Mouse (Mus musculus): ENCODE measurements around the gene Dgkz. TPM values are rescaled to one million over a fixed set of nuclear protein-coding genes. Genes with fewer than 3 reads are reported as not detected.

Dgkz gene
- polyA plus RNA-seq, 1 experiment: 106 TPM

DNA sequence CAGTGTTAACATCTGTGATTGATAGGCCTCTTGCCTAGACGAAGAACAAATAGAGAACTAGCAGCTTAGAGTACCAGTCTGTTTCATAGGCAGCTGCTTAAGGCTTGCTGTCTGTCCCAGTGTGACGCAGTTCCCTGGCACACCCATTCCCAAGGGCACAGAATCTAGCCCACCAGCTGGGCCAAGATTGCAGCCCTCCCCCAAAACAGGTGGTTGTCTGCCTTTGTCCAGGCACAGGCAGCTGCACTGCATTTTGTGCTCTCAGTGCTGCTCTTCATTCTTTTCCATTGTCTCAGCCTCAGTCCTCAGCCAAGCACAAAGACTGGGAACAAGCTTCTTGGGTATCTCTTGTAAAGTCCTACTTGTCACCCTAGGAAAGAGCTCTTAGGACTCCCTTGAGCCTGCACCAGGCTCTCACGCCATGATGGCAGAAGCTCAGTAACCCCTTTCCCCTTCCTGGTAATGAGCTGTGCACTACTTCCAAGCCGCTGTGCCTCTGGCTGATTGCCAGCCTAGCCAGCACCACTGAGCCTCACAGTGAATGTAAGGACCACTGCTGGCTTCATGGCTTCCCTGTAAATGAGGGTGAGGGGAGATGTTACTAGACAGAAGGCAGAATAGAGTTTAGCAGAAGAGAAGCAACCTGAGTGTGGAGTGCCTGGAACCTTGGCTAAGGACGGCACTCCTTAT is 70.9 kb downstream of the Dgkz start:
- Histone ChIP-seq H3K27me3 (replicated peaks; ENCODE audit: control insufficient read depth, insufficient read depth, low read length) (no peaks in the 10 kb centered on the region), H3K4me1 (ENCODE audit: control insufficient read depth, insufficient read depth, low read length) (no peaks in the 10 kb centered on the region), H3K4me3 (ENCODE audit: insufficient read depth, low read depth, low read length) (no peak overlapping the region), H3K27ac (ENCODE audit: insufficient read depth, low read depth, low read length) (no peak overlapping the region), H3K36me3 (ENCODE audit: control insufficient read depth, insufficient read depth, low read length) (peaks cover 2% of the 10 kb centered on the region)
- TF ChIP-seq POLR2A (IDR thresholded peaks at IDR 0.05; ENCODE audit: low read depth, low read length) (no peak), CTCF (conservative IDR thresholded peaks at IDR 0.05; ENCODE audit: insufficient read depth, insufficient read length, low read depth, low read length) (no peak)
- DNase-seq: no peak
- WGBS: 84% methylated on average over 5 of the region's 5 CpGs

DNA sequence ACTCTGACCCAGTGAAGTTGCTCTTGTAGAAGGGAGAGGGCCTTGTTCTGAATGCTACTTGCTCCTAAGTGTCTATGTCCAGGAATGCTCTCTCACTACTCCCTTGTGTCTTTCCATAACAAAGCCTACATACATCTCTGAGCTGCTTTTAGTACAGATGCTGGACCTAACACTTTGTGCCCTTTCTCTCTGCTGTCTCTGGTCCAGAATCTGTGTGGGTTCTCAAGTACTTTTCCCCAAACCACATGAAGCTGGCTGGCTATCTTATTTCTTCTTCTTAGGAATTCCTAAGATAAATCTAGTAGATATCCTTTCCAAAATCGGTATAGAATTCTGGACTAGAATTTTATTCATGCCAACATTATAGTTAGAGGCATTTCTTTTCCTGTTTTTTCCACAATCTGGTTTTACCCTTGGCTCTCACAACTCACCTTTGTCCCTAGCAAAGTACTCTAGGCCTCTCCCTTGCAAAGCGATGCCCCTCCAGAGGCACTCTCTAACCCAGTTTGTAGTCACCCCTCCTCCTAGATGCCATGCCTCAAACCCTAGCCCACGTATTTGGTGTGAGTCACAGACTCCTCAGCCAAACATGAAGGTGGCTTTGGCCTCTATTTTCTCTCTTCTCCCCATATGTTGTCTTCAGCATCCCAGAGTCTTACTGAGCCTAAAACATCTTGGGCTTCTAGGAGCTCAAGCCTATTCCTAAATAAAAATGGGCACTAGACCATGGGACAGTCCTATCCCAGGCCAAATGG is 72.3 kb downstream of the Dgkz start:
- TF ChIP-seq CTCF (conservative IDR thresholded peaks at IDR 0.05; ENCODE audit: insufficient read depth, insufficient read length, low read depth, low read length) (no peak), POLR2A (IDR thresholded peaks at IDR 0.05; ENCODE audit: low read depth, low read length) (no peak)
- no peak for DNase-seq
- Histone ChIP-seq H3K27me3 (replicated peaks; ENCODE audit: control insufficient read depth, insufficient read depth, low read length) (no peaks in the 10 kb centered on the region), H3K4me1 (ENCODE audit: control insufficient read depth, insufficient read depth, low read length) (no peaks in the 10 kb centered on the region), H3K27ac (ENCODE audit: insufficient read depth, low read depth, low read length) (no peak overlapping the region), H3K4me3 (ENCODE audit: insufficient read depth, low read depth, low read length) (no peak overlapping the region), H3K36me3 (ENCODE audit: control insufficient read depth, insufficient read depth, low read length) (no peaks in the 10 kb centered on the region; the same call in none of the 2 replicates)
- 90% methylated on average over 3 of the region's 3 CpGs for WGBS

DNA sequence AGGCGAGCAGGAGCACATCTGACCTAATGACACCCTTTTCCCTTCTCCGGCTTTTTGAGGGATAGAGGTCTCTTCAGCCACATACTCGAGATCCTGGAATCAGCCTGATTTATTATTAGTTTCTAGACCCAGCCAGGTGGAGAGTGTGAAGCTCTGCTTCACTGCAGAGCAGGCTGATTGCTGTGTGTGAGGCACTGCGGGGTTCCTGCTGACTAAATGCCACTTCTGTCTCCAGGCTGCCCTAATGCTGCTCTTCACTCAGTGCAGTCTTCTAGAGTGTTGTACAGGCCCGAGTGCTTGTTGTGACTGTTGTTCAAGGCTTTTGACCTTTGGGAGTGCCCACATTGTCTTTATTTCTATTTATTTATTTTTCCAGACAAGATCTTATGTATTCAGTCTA is 73.3 kb downstream of the Dgkz start:
- TF ChIP-seq POLR2A (IDR thresholded peaks at IDR 0.05; ENCODE audit: low read depth, low read length) (no peak), CTCF (conservative IDR thresholded peaks at IDR 0.05; ENCODE audit: insufficient read depth, insufficient read length, low read depth, low read length) (no peak)
- Histone ChIP-seq H3K27ac (ENCODE audit: insufficient read depth, low read depth, low read length) (no peak overlapping the region), H3K27me3 (replicated peaks; ENCODE audit: control insufficient read depth, insufficient read depth, low read length) (no peaks in the 10 kb centered on the region), H3K4me1 (ENCODE audit: control insufficient read depth, insufficient read depth, low read length) (no peaks in the 10 kb centered on the region), H3K4me3 (ENCODE audit: insufficient read depth, low read depth, low read length) (no peak overlapping the region), H3K36me3 (ENCODE audit: control insufficient read depth, insufficient read depth, low read length) (no peaks in the 10 kb centered on the region; the same call in 1 of the 2 replicates)
- whole genome bisulfite sequencing: 56% methylated on average over 5 of the region's 5 CpGs
- DNase-seq: no peak

DNA sequence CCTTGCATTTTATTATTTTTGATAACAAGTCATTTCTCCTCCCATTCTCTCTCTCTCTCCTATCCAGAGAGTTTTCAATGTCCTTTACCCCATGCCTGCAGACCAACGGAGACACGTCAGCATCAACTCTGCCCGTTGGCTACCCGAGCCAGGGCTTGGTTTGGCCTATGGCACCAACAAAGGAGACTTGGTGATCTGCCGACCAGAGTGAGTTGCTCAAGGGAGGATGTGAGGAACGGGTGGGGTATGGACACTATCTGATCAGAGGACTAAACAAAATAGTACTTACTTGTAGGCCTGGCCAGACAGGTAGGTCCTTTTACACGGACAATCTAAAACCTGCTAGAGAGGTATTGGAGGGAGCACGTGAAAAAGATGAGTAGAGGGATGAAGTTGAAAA is 75.2 kb downstream of the Dgkz start:
- TF ChIP-seq POLR2A (IDR thresholded peaks at IDR 0.05; ENCODE audit: low read depth, low read length): no peak
- TF ChIP-seq CTCF (conservative IDR thresholded peaks at IDR 0.05; ENCODE audit: insufficient read depth, insufficient read length, low read depth, low read length): no peak
- no peaks in the 10 kb centered on the region for H3K4me1 ChIP-seq (ENCODE audit: control insufficient read depth, insufficient read depth, low read length)
- no peaks in the 10 kb centered on the region; the same call in 1 of the 2 replicates for H3K36me3 ChIP-seq (ENCODE audit: control insufficient read depth, insufficient read depth, low read length)
- no peaks in the 10 kb centered on the region for H3K27me3 ChIP-seq (replicated peaks; ENCODE audit: control insufficient read depth, insufficient read depth, low read length)
- H3K27ac ChIP-seq (ENCODE audit: insufficient read depth, low read depth, low read length): no peak overlapping the region
- no peak for DNase-seq
- no peak overlapping the region for H3K4me3 ChIP-seq (ENCODE audit: insufficient read depth, low read depth, low read length)
- 94% methylated on average over 8 of the region's 8 CpGs for WGBS

DNA sequence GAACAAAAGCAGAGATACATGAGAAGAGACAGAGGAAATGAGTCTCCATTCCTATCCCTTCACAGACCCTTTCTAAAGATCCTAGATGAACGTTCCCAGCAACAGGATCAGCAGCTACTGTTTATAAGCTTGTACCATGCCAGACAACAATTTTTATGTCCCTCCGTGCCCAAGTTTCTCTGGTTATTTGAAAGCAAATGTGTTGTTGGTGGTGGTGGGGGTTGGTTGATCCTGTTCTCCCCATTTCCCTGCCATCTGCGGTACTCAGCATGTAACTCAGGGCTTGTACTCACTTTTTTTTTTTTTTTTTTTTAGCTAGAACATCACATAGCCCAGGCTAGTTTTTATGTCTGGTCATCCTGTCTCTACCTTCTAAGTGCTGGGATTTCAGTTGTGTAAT is 76.5 kb downstream of the Dgkz start:
- no peak overlapping the region for H3K4me3 ChIP-seq (ENCODE audit: insufficient read depth, low read depth, low read length)
- no peak overlapping the region for H3K27ac ChIP-seq (ENCODE audit: insufficient read depth, low read depth, low read length)
- DNase-seq: no peak
- H3K27me3 ChIP-seq (replicated peaks; ENCODE audit: control insufficient read depth, insufficient read depth, low read length): no peaks in the 10 kb centered on the region
- WGBS: 91% methylated on average over 3 of the region's 3 CpGs
- no peak for TF ChIP-seq POLR2A (IDR thresholded peaks at IDR 0.05; ENCODE audit: low read depth, low read length)
- no peaks in the 10 kb centered on the region; the same call in 1 of the 2 replicates for H3K36me3 ChIP-seq (ENCODE audit: control insufficient read depth, insufficient read depth, low read length)
- H3K4me1 ChIP-seq (ENCODE audit: control insufficient read depth, insufficient read depth, low read length): no peaks in the 10 kb centered on the region

DNA sequence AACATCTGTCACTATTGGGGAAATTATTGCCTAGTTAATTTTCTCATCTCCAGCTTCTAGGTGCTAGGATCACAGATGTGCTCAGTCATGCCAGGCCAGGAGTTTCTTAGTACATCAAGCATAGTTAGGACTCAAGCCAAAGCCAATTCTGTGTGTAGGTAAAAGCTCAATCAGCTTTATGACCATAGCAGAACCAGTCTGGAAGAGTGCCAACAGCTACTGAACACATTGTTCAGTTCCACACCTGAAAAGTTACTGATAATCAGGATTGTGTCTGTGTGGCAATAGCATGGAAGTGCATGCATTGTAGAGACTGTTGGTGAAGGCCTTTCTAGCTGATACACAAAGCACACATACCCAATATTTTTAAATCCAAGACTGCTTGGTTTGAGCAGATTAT is 77.7 kb downstream of the Dgkz start:
- no peaks in the 10 kb centered on the region; the same call in 1 of the 2 replicates for H3K36me3 ChIP-seq (ENCODE audit: control insufficient read depth, insufficient read depth, low read length)
- H3K27ac ChIP-seq (ENCODE audit: insufficient read depth, low read depth, low read length): no peak overlapping the region
- no peaks in the 10 kb centered on the region for H3K4me1 ChIP-seq (ENCODE audit: control insufficient read depth, insufficient read depth, low read length)
- no peaks in the 10 kb centered on the region for H3K27me3 ChIP-seq (replicated peaks; ENCODE audit: control insufficient read depth, insufficient read depth, low read length)
- TF ChIP-seq POLR2A (IDR thresholded peaks at IDR 0.05; ENCODE audit: low read depth, low read length) (no peak), CTCF (conservative IDR thresholded peaks at IDR 0.05; ENCODE audit: insufficient read depth, insufficient read length, low read depth, low read length) (no peak)
- DNase-seq: no peak
- H3K4me3 ChIP-seq (ENCODE audit: insufficient read depth, low read depth, low read length): no peak overlapping the region

DNA sequence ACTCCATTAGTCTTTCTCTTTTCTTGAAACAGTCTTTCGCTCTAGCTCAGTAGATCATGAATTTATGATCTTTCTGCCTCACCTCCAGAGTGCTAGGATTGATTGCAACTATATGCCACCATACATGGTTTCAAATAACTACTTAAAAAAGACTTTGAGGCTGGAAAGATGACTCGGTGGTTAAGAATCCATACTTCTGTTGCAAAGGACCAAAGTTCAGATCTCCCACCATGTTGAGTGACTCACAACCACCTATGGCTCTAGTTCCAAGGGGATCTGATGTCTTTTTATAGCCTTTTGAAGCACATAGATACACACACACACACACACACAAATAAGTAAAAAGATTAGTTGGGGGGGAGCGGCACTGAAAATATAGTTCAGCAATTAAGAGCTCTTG is 80.3 kb downstream of the Dgkz start:
- 95% methylated on average over 3 of the region's 3 CpGs for WGBS
- TF ChIP-seq POLR2A (IDR thresholded peaks at IDR 0.05; ENCODE audit: low read depth, low read length) (no peak), CTCF (conservative IDR thresholded peaks at IDR 0.05; ENCODE audit: insufficient read depth, insufficient read length, low read depth, low read length) (no peak)
- Histone ChIP-seq H3K4me3 (ENCODE audit: insufficient read depth, low read depth, low read length) (no peak overlapping the region), H3K4me1 (ENCODE audit: control insufficient read depth, insufficient read depth, low read length) (no peaks in the 10 kb centered on the region), H3K27me3 (replicated peaks; ENCODE audit: control insufficient read depth, insufficient read depth, low read length) (no peaks in the 10 kb centered on the region), H3K27ac (ENCODE audit: insufficient read depth, low read depth, low read length) (no peak overlapping the region), H3K36me3 (ENCODE audit: control insufficient read depth, insufficient read depth, low read length) (no peaks in the 10 kb centered on the region; the same call in 1 of the 2 replicates)
- DNase-seq: no peak

All from kidney, adult 2 months (tissue).